Mouse (Mus musculus) heart, adult 2 months (tissue): Measurements from ENCODE around the gene Tceal5. TPM values are rescaled to one million over a fixed set of nuclear protein-coding genes. Genes with fewer than 3 reads are reported as not detected.

Experiments
- DNase-seq, 2 experiments: peaks; one replicate each; pipeline ENCODE4 v3.0.0; 2021
- H3K27ac ChIP-seq: fragments of 200-600 bp; 2 replicates; pipeline ENCODE4 v1.8.1; 2022
- H3K27me3 ChIP-seq: fragments of 200-500 bp; 2 replicates; pipeline ENCODE4 v1.6.1; 2012; ENCODE audit warnings: mild to moderate bottlenecking, low read length, inconsistent platforms, mixed read lengths; ENCODE audit not compliant: control insufficient read depth, insufficient read depth
- H3K36me3 ChIP-seq: fragments of 200-500 bp; 2 replicates; pipeline ENCODE4 v1.6.1; 2012; ENCODE audit warnings: low read length, inconsistent platforms; ENCODE audit not compliant: control insufficient read depth, insufficient read depth
- H3K4me1 ChIP-seq: fragments of 200-500 bp; 2 replicates; pipeline ENCODE4 v1.6.1; 2011; ENCODE audit warnings: low read length; ENCODE audit not compliant: control insufficient read depth, insufficient read depth
- H3K4me3 ChIP-seq: fragments of 200-600 bp; 2 replicates; pipeline ENCODE4 v1.8.1; 2022
- H3K79me2 ChIP-seq: fragments of 200-500 bp; replicated peaks from 2 replicates; pipeline ENCODE4 v1.6.1; 2012; ENCODE audit warnings: mild to moderate bottlenecking, inconsistent platforms, low read length, moderate library complexity, mixed read lengths; ENCODE audit not compliant: control insufficient read depth, insufficient read depth
- H3K9ac ChIP-seq: fragments of 200-500 bp; 2 replicates; pipeline ENCODE4 v1.6.1; 2012; ENCODE audit warnings: low read depth, mild to moderate bottlenecking, control low read depth, inconsistent platforms, low read length, mixed read lengths
- CTCF ChIP-seq: fragments of 200-600 bp; IDR thresholded peaks from 2 replicates; pipeline ENCODE4 v1.8.1; 2022; ENCODE audit warnings: antibody characterized with exemption, mild to moderate bottlenecking, moderate library complexity
- EP300 ChIP-seq: fragments of 200-500 bp; IDR thresholded peaks from 2 replicates; pipeline ENCODE4 v1.6.1; 2011; ENCODE audit warnings: low read depth, low read length, control low read depth; ENCODE audit not compliant: insufficient read depth
- POLR2A ChIP-seq: fragments of 200-500 bp; IDR thresholded peaks from 2 replicates; pipeline ENCODE4 v1.6.1; 2011; ENCODE audit warnings: mild to moderate bottlenecking, low read depth, low read length, control low read depth; ENCODE audit not compliant: insufficient read depth
- WGBS: fragments of 180-500 bp; shearing (Covaris S2); methylation state at CpG from one replicate; pipeline ENCODE4 v1.1.7; 2018; 5-methylcytosine and 5-hydroxymethylcytosine counted together
- intact Hi-C: fragments of 180-260 bp; cut with DNase I; formaldehyde crosslinking; loops from one replicate; pipeline ENCODE4 v1.15.1; 2025
- long read RNA-seq: library from polyadenylated mRNA; stranded (forward); transcript quantifications from one replicate; pipeline ENCODE4 v2.0.0, GENCODE M21; 2021
- polyA plus RNA-seq: library from polyadenylated mRNA; depleted of rRNA; stranded (reverse); fragments of >200 nt; gene quantifications from 2 replicates; pipeline ENCODE4 v1.2.3, GENCODE M21; 2012; rRNA removed
- total RNA-seq, 2 experiments: library from RNA; stranded (reverse); gene quantifications; 2 replicates each; pipeline ENCODE4 v1.2.3; 2021

Gene Tceal5
- under 1 TPM; 0.26 to 0.68 TPM for total RNA-seq
- polyA plus RNA-seq: 0.14 TPM in 1 of 2 replicates, not detected in the other
- long read RNA-seq: 0 reads

DNA sequence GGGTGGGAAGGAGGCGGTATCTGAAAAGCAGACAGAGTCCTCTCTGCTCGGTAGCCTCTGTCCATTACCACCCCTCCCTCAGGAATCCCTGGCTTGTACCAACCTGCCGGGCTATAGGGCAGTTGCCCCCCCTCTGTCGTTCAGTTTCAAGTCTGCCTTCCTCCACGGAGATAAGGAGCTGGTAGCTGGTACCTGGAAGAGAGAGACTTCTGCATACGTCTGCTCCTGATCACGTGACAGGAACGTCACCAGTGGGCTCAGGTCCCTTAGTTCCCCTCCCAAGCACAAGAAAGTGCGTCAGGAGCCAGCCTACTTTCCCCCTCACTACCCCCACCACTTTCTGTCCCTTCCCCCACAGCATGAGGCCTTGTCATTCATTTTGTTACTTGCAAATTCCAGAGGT lies at the start of gene Tceal5:
Gene Tceal5, minus strand, starts transcription at position 213 of the 403 bp plus-strand sequence.
- intact Hi-C loops: no loop called here
- H3K27me3 ChIP-seq: no peaks in the 10 kb centered on the region
- no peak within 1 kb of the TSS for H3K9ac ChIP-seq
- H3K4me1 ChIP-seq: no peaks in the 10 kb centered on the region; the same call in 1 of the 2 replicates
- H3K4me3 ChIP-seq: peak within 1 kb of the TSS; percentile 28
- peak in 1 of 2 experiments; percentile 1 for DNase-seq
- no peaks in the 10 kb centered on the region for H3K79me2 ChIP-seq
- WGBS: 20% methylated on average over 9 of the region's 9 CpGs
- H3K27ac ChIP-seq: no peak within 1 kb of the TSS
- no peaks in the 10 kb centered on the region for H3K36me3 ChIP-seq
- no peak for TF ChIP-seq POLR2A
- no peak for TF ChIP-seq CTCF
- no peak for TF ChIP-seq EP300

GRCm38 (mm10) chrX:136252023-136252729 lies 48.5 kb upstream of the Tceal5 start:
- no peak for DNase-seq
- Histone ChIP-seq H3K27ac (no peak overlapping the region), H3K36me3 (no peaks in the 10 kb centered on the region), H3K9ac (no peak overlapping the region), H3K4me1 (no peaks in the 10 kb centered on the region), H3K27me3 (no peaks in the 10 kb centered on the region), H3K79me2 (no peaks in the 10 kb centered on the region), H3K4me3 (no peak overlapping the region)
- WGBS: 45% methylated on average over 6 of the region's 6 CpGs
- TF ChIP-seq CTCF: no peak
- TF ChIP-seq POLR2A: no peak
- no peak for TF ChIP-seq EP300
- intact Hi-C loops: no loop called here

- TF ChIP-seq POLR2A (no peak), CTCF (no peak), EP300 (no peak)
- Histone ChIP-seq H3K27ac (no peak overlapping the region), H3K79me2 (no peaks in the 10 kb centered on the region), H3K36me3 (no peaks in the 10 kb centered on the region), H3K4me1 (no peaks in the 10 kb centered on the region), H3K27me3 (no peaks in the 10 kb centered on the region), H3K9ac (no peak overlapping the region), H3K4me3 (no peak overlapping the region)
- WGBS: 72% methylated on average over 7 of the region's 7 CpGs
- intact Hi-C loops: loop anchor here (10.0 kb wide), 1 partner anchor 1655 kb away; no protein-coding TSS in a partner anchor
- no peak for DNase-seq
Measured at GRCm38 (mm10) chrX:136249671-136250070, 46.0 kb upstream of the Tceal5 start.

DNA sequence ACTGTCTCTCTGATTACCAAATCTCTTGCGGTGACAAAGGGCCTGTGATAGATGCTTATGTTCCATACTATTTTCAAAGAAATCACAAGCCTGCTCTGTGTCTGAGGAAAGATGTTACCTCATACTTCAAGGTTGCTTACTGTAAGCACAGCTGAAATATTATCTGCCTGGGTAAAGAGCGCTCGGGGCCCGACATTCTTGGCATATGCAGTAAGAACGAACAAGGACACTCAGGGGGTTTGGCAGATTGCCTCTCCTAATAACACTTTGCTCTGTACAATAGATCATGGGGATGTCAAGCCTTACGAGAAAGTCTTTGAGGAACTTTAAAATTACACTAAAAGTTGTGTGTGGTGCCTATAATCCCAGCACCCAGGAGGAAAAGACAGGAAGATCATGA lies 45.1 kb upstream of the Tceal5 start:
- intact Hi-C loops: loop anchor here (10.0 kb wide), 1 partner anchor 1654 kb away; no protein-coding TSS in a partner anchor
- DNase-seq: no peak
- Histone ChIP-seq H3K27me3 (no peaks in the 10 kb centered on the region), H3K79me2 (no peaks in the 10 kb centered on the region), H3K27ac (no peak overlapping the region), H3K9ac (no peak overlapping the region), H3K4me1 (no peaks in the 10 kb centered on the region; the same call in 1 of the 2 replicates), H3K36me3 (no peaks in the 10 kb centered on the region), H3K4me3 (no peak overlapping the region)
- no peak for TF ChIP-seq POLR2A
- no peak for TF ChIP-seq EP300
- no peak for TF ChIP-seq CTCF
- WGBS: 46% methylated on average over 6 of the region's 6 CpGs

- no peaks in the 10 kb centered on the region for H3K27me3 ChIP-seq
- peak overlapping the region; percentile 57 for H3K9ac ChIP-seq
- peak; percentile 8 to 23 for DNase-seq
- H3K4me1 ChIP-seq: no peaks in the 10 kb centered on the region; the same call in 1 of the 2 replicates
- no peaks in the 10 kb centered on the region for H3K36me3 ChIP-seq
- H3K79me2 ChIP-seq: no peaks in the 10 kb centered on the region
- intact Hi-C loops: loop anchor here (10.0 kb wide), 1 partner anchor 1651 kb away; no protein-coding TSS in a partner anchor
- 9% methylated on average over 12 of the region's 15 CpGs for WGBS
- H3K4me3 ChIP-seq: peak overlapping the region; percentile 57
- H3K27ac ChIP-seq: peak overlapping the region; percentile 59
- TF ChIP-seq CTCF (no peak), POLR2A (no peak), EP300 (no peak)
Measured at GRCm38 (mm10) chrX:136245521-136246071, 41.9 kb upstream of the Tceal5 start.

DNA sequence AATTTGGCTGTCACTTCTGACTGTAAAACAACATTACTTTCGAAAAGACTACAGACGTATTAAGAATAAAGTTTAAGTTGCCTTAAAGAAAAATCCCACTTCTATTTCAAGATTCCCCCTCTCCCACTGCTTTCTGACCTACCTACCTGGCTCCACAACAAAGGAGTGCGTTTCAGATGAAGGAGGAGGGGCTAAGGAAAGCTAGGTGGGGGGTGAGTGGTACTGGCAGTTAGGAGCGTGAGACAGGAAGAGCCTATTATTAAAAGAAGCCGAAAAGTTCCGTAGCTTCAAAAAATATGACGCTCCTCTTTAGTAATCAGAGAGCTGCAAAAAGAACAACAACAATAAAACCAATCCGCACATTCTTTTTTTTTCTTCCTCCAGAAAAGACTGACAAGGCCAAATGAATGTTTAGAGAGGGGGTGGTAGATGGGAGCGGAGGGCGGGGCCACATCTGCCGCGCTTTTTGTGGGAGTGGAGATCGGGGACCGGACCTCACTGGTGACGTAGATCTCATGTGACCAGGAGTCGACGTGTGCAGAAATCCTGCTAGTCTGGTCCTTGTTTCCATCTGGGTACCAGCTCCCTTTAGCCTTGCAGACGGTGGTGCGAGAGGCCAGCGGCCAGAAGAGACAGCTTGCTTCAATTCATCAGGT lies 41.0 kb upstream of the Tceal5 start, which contains the start of gene Tceal9:
Gene Tceal9, plus strand, starts transcription at position 506 of the 656 bp plus-strand sequence.
- 16% methylated on average over 20 of the region's 20 CpGs for WGBS
- intact Hi-C loops: loop anchor here (10.0 kb wide), 1 partner anchor 1650 kb away; no protein-coding TSS in a partner anchor
- TF ChIP-seq EP300: no peak
- no peak for TF ChIP-seq CTCF
- peak; percentile 90 for TF ChIP-seq POLR2A
- Histone ChIP-seq H3K36me3 (no peaks in the 10 kb centered on the region), H3K27ac (peak within 1 kb of the TSS; percentile 59), H3K4me3 (peak within 1 kb of the TSS; percentile 57), H3K79me2 (no peaks in the 10 kb centered on the region), H3K27me3 (no peaks in the 10 kb centered on the region), H3K4me1 (no peaks in the 10 kb centered on the region; the same call in 1 of the 2 replicates), H3K9ac (peak within 1 kb of the TSS; percentile 57)
- peak; percentile 72 to 77 for DNase-seq
